Mouse (Mus musculus) cerebellum, adult 2 months (tissue): Measurements from ENCODE around the gene Zxdc.

Experiments
- CTCF ChIP-seq: fragments of 200-500 bp; IDR thresholded peaks from 2 replicates; pipeline ENCODE4 v1.5.1; 2011; ENCODE audit warnings: low read depth, mild to moderate bottlenecking, control low read depth, low read length, moderate library complexity, borderline replicate concordance; ENCODE audit not compliant: insufficient read depth
- POLR2A ChIP-seq: fragments of 200-500 bp; IDR thresholded peaks from 2 replicates; pipeline ENCODE4 v1.6.1; 2011; ENCODE audit warnings: low read length, control low read depth, borderline replicate concordance; ENCODE audit not compliant: insufficient read depth

GRCm38 (mm10) chr6:90429911-90430310, 60.6 kb downstream of the Zxdc start:
- TF ChIP-seq POLR2A (no peak), CTCF (no peak)
